Mouse (Mus musculus) lung, adult 18-20 months (tissue): Measurements from ENCODE around the gene Igfbpl1.

Experiments used
- DNase-seq, 2 experiments: peaks; one replicate each; pipeline ENCODE4 v3.0.0; 2022; ENCODE audit warnings: mixed read lengths in 2 of 2

Gene Igfbpl1

GRCm38 (mm10) chr4:45821995-45822394 lies 4.7 kb downstream of the Igfbpl1 start:
- no peak for DNase-seq

GRCm38 (mm10) chr4:45820074-45820830 lies 6.5 kb downstream of the Igfbpl1 start:
- DNase-seq: peak; percentile 31 to 43

DNA sequence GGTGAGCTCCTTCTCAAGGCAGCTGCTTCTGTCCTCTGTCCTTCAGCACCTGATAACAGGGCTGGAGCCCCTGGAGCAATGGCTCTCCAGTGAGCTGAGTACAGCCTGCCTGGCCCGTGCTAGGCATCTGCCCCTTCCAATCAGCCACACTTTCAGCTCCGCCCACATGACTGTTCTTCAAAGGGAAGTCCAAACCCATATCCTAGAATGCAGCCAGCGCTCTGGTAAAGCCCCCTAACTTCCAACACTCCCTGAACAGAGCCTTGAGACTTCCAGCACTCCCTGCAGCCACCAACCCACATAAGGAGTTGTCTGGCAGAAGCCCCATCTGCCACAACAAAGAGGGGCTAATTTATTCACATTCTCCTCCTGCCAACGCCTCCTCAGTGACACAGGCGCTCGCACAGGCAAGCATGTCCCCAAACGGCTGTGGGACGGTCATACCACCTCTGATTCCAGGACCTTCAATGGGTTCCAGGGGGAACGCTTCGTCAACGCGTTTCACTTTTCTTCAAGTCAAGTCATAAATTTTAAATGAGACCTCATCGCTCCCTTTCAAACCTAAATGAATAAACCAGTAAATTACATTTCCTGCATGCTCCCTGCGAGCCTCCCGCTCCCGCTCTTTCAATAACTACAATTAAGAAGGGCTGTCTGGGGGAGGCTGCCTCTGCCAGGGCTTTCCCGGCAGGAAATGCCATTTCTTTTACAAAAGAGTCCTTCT lies 7.4 kb downstream of the Igfbpl1 start:
- no peak for DNase-seq

GRCm38 (mm10) chr4:45818814-45819207 lies 7.9 kb downstream of the Igfbpl1 start:
- no peak for DNase-seq

- peak; percentile 19 to 27 for DNase-seq
These were observed 11.2 kb downstream of the Igfbpl1 start for GRCm38 (mm10) chr4:45815542-45815941.

- no peak for DNase-seq
These were observed 15.5 kb downstream of the Igfbpl1 start for GRCm38 (mm10) chr4:45811250-45811649.

DNA sequence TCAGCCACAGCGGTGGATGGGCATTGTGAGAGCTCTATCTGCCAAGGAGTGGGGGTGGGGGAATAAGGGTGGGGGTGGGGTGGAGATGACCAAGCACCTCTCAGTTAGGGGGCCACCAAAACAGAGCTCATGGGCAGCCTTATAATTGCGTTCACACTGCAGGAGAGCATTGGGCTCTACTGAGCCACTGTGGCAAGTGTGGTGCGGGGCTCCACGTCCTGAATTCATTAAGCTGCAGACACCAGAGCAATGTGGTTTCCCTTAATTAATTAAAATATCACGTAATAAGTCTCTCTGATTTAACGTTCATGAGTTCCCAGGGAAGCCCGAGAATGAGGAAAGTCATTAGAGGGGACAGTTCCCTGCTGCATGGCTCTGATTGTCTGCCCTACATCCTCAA lies 18.7 kb downstream of the Igfbpl1 start:
- DNase-seq: no peak

- DNase-seq: no peak
These were observed 23.8 kb downstream of the Igfbpl1 start for GRCm38 (mm10) chr4:45802900-45803299.

DNA sequence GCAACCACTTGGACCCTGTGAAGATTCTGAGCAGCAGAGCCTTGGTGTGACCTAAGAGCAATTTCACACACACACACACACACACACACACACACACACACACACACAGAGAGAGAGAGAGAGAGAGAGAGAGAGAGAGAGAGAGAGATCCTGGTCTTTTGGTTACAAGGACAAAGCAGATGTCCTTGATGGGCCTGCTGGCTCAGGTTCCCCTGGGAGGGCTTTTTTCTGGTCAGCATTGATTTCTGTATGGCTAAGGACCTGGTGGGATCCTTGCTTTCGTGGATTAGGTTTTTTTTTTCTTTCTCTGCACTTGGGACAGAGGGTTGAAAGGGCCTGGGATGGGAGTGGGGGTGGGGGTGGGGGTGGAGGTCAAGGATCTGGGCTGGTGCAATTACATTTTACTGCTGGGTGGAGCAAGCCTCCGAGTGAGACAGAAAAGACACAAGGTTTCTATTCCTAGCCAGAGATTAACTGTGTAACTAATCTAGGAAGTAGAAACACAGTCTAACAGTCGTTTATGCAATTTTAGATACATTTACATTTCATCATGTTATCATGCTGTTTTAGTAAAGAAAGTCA lies 26.7 kb downstream of the Igfbpl1 start:
- no peak for DNase-seq

DNA sequence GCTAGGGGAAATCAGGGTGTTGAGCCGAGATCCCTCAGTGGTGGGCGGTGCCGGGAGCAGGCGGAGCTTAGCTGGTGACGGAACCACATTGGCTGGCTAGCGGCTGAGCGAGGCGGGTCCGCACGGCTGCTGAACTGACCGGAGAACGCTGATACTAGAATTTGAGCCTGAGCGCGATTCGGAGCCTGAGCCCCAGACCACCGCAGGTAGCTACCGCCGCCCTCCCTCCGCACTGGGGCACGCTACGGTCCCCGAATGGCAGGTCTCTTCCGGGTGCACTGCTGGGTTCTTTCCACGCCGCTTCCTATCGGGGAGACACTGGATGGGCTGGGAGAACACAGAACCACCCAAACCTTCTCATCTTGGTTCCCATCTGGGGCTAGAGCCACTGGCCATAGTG lies 27.8 kb downstream of the Igfbpl1 start, which contains the start of gene Aldh1b1:
Aldh1b1 (plus strand) TSS at position 59 of the 400 bp plus-strand sequence.
- peak; percentile 73 to 74 for DNase-seq

DNA sequence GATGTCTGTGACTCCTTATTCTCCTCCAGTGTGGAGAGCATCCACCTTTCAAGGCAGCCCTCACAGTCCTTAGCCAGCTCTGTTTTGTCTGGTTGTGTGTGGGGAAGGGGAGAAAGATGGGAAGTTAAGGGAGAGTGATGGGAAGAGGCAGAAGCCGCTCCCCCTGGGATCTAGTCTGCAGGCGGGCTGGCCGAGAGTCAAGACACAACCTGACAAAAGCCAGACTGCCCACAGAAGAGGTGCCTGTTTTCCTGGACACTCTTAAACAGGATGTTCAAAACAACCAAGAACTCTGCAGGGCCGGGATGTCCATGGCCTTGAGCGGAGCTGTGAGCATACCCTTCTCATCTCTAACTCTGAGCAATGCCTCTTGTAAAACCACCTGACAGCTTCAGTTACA lies 30.0 kb downstream of the Igfbpl1 start:
- no peak for DNase-seq

DNA sequence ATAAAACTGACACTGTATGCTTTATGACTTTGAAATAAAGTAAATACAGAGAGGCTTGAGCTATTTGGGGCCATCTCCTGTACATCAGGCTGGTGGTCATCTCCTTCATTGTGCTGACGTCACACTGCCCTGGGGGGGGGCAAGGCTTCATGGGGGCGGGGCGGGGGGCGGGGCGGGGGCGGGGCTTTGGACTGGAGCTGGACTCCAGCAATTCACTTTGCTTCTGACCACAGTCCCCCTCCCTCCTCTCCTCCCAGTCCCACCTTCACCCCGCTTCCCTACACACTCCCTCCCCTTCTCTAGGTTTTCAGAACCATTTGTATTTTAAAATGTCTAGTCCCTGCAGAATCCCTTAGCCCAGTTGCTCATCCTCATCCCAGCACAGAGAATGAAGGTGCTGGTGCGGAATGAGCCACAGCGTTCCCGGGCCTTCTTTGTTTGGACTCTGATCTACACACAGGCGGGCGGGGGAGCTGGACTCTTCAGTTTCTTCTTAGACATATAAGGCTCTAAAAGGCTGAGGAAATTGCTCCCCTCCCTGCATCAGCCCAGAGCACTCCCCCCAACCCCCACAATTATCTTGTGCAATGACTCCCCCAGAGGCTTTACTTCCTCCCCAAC lies 31.4 kb downstream of the Igfbpl1 start:
- DNase-seq: no peak

- DNase-seq: no peak
These were observed 36.7 kb downstream of the Igfbpl1 start for GRCm38 (mm10) chr4:45790018-45790417.

DNA sequence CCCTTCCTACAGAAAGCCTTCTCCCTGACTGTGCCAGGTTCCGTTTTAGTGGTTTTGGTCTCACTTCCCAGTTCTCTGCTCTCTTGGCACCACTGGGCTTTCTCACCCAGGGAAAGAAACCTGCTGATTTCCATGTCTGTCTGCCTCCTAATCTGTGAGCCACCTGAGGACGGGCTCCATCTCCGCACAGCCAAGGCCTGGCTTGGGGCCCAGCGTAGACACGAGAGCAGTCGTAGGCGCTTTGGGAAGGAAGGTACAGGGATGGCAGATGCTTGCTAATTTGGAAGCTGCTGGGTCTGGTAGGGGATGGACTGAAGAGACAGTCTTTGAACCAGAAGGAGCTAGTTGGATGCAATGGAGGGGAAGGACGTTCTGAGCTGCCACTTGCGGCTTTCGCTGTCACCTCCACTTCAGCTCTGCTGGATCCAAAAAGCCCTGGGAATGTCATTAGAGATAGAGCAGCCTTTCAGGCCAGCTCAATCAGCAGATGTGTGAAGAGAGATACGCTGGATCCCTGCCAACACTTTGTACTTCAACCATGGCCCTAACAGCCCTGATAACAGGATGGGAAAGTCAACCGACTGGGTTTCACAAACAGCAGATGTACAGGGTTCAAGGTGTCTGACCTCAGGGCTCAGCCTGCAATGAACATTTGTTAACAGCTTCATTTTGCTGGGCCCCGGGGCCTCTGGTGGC lies 37.3 kb downstream of the Igfbpl1 start:
- no peak for DNase-seq

DNA sequence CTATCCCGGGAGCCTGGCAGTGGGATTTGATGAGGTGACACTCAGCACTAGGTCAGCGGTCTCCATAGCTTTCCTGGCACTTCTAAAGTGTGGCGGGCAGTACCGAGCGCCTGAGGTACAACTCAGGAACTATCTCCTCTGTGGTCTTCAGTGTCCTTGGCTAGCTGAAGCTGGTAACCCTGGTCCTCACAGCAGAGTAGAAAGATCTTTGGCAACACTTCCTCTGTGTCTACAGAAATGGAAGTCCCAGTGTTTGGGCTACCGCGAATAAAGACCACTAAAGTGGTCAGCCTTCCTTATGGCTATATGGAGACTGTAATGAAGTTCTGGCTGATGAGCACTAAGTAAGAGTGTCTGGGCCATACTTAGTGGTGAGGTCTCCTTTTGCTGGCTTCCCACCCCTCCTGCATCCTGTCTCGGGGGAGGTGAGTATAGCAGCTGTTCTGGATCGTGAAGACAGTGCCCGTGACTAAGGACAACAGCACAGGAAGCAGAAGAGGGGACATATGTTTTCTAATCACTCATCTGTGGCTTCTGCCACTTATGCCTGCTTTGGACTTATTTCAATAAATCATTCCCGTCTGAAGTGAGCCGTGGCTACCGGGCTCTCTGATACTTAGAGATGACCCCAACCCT lies 38.2 kb downstream of the Igfbpl1 start:
- DNase-seq: no peak

- no peak for DNase-seq
These were observed 40.0 kb downstream of the Igfbpl1 start for GRCm38 (mm10) chr4:45786674-45787073.

DNA sequence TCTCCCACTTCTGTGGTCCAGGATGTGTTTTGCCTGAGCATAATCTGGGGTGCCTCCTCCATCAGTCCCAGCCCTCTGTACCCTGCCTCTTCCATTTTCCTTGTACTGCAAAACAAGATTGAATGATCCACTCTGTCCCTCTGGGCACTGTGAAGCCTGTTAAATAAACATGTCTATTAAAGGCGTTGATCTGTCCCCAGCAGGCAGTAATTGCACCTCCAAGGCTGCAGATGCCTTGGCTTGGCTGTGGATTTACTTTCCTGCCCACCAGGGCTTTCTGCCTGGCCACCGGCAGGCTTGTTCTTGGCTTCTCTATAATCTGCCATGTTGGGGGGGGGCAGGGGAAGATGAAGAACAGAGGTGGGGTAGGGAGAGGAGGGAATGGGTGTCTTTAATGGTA lies 40.8 kb downstream of the Igfbpl1 start:
- DNase-seq: no peak

DNA sequence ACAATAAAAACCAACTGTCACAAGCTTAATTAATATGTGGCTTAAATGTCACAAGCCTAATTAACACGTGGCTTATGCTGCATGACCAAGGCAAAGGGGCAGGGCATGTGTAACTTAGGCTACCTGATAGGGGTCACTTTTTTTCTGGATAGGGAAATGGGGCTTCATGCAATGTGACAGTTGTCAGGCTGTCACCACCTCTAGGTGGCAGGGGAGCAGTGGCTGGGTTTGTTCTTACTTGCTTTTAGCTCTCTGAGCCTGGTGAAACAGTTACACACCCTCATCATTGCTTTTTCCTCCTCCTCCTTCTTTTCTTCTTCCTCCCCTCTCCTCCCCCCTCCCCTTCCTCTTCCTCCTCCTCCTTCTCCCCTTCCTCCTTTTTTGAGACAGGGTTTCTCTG lies 43.1 kb downstream of the Igfbpl1 start:
- no peak for DNase-seq

- peak in 1 of 2 experiments; percentile 19 for DNase-seq
These were observed 55.1 kb downstream of the Igfbpl1 start for GRCm38 (mm10) chr4:45771619-45772018.

DNA sequence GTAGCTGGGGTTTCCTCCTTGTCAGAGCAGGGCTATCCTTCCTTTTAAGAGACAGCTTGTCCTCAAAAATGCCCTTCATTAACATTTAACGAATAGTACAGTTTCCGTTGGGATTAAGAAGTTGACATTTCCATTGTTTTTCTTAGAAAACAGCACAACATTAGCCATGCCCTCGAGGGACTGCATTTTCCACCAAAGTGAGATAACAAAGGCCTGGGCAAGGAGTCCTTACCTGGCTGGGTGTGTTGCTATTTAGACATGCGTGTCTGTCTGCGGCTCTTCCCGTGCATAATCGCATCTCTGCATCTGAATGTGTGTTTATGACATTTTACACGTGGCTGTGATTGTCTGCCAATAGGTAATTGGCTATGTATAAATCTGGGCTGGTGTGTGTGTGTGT lies 55.5 kb downstream of the Igfbpl1 start:
- DNase-seq: no peak

- no peak for DNase-seq
These were observed 56.1 kb downstream of the Igfbpl1 start for GRCm38 (mm10) chr4:45770638-45771033.
